Mouse (Mus musculus) cortical plate, adult 2 months (tissue): ENCODE data around the gene Bmp2k. TPM values are rescaled to one million over a fixed set of nuclear protein-coding genes. Genes with fewer than 3 reads are reported as not detected.
"Not testable (repeated sequence)": the region's sequence is repeated elsewhere in the genome, so short reads cannot be mapped to it uniquely, and the experiment has no call there.

ENCODE experiments used
- H3K27ac ChIP-seq: fragments of 200-500 bp; 2 replicates; pipeline ENCODE4 v1.5.1; 2012; ENCODE audit warnings: low read length, control low read depth, inconsistent platforms; ENCODE audit not compliant: insufficient read depth
- H3K4me1 ChIP-seq: fragments of 200-500 bp; 2 replicates; pipeline ENCODE4 v1.6.1; 2011; ENCODE audit warnings: low read length; ENCODE audit not compliant: control insufficient read depth, insufficient read depth
- H3K4me3 ChIP-seq: fragments of 200-500 bp; 2 replicates; pipeline ENCODE4 v1.5.1; 2011; ENCODE audit warnings: mild to moderate bottlenecking, low read length, control low read depth; ENCODE audit not compliant: insufficient read depth
- CTCF ChIP-seq: fragments of 200-500 bp; IDR thresholded peaks from 2 replicates; pipeline ENCODE4 v1.5.1; 2011; ENCODE audit warnings: mild to moderate bottlenecking, control low read depth, low read length; ENCODE audit not compliant: insufficient read depth; ENCODE audit errors: extremely low read depth
- POLR2A ChIP-seq: fragments of 200-500 bp; IDR thresholded peaks from 2 replicates; pipeline ENCODE4 v1.6.1; 2011; ENCODE audit warnings: mild to moderate bottlenecking, low read length, control low read depth; ENCODE audit not compliant: insufficient read depth; ENCODE audit errors: extremely low read depth
- polyA plus RNA-seq: library from polyadenylated mRNA; depleted of rRNA; stranded (reverse); fragments of >200 nt; gene quantifications from 2 replicates; pipeline ENCODE4 v1.2.3, GENCODE M21; 2012

Bmp2k gene
- polyA plus RNA-seq, 1 experiment: 10.5 TPM

DNA sequence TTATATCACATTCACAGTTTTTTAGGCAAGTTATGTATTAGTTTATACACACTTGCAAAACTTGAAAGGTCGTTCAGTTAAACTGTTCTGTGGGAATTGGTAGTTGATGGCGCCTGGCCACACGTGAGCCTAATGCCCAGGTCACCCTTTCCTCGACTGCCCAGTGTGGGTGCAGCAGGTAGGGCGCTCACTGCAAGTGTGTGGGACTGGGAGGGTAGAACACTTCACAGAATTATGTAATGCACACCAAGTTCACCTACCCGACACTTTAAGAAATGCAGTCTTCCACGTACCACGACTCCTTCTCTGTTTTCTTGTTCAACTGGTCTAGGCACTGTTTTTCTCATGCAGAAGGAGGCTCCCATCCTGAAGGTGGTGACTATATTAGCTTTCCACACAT is 30.5 kb downstream of the Bmp2k start:
- TF ChIP-seq CTCF (no peak), POLR2A (no peak)
- no peaks in the 10 kb centered on the region for H3K4me1 ChIP-seq
- H3K4me3 ChIP-seq: no peak overlapping the region
- no peak overlapping the region for H3K27ac ChIP-seq

DNA sequence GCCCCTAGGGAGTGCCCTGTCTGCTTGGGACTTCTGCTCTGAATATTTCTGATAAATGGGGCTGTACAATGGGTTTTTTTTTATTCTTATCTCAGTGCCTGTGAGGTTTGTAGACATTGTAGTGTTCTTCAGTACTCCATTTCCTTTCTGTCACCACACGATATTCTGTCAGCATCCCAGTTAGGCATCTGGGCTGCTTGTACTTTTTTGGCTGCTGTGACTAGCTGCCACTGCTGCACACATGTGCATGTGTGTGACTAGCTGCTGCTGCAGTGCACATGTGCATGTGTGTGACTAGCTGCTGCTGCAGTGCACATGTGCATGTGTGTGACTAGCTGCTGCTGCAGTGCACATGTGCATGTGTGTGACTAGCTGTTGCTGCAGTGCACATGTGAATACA is 31.4 kb downstream of the Bmp2k start:
- H3K4me1 ChIP-seq, H3K4me3 ChIP-seq, H3K27ac ChIP-seq: not testable (repeated sequence)

DNA sequence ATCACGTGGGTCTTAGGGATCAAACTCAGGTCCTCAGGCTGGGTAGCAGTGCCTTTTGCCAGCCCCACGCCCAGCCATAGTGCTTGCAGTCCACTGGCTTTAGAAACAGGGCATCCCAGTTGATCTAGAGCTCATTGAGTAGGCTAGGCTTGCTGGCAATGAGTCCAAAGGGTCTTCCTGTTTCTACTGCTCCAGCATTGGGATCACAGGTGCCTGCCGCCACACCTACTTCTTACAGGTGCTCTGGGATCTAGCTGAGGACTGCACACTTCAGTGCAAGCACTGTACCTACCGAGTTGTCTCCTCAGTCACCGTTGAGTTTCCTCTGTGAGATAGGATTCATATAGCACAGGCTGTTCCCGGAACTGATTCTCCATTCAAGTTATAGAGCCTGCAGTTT is 34.3 kb downstream of the Bmp2k start:
- H3K4me1 ChIP-seq: no peaks in the 10 kb centered on the region
- no peak overlapping the region for H3K27ac ChIP-seq
- no peak overlapping the region for H3K4me3 ChIP-seq
- no peak for TF ChIP-seq POLR2A
- no peak for TF ChIP-seq CTCF

DNA sequence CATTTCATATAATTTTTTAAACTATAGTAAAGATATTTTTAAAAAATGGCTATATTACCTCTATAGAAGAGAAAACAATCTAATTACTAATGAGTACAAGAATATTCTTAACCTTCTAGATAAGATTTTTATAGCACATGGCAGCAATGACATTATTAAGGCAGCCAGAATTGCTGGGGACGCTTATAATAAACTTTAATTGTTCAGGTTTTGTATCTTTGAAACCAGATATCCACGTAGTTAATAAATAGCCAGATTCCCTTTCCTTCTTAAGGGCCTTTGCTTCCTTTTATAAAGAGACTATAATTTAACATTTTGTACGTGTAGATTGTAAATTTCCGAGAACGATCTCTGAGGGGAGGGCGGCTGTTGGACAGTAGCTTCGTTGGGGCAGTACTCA is 47.8 kb downstream of the Bmp2k start:
- TF ChIP-seq CTCF (no peak), POLR2A (no peak)
- Histone ChIP-seq H3K27ac (no peak overlapping the region), H3K4me1 (no peaks in the 10 kb centered on the region), H3K4me3 (no peak overlapping the region)

- no peak overlapping the region for H3K27ac ChIP-seq
- TF ChIP-seq CTCF (no peak), POLR2A (no peak)
- H3K4me3 ChIP-seq: no peak overlapping the region
- no peaks in the 10 kb centered on the region for H3K4me1 ChIP-seq
Observed at GRCm38 (mm10) chr5:97046680-97047079, 49.2 kb downstream of the Bmp2k start.

DNA sequence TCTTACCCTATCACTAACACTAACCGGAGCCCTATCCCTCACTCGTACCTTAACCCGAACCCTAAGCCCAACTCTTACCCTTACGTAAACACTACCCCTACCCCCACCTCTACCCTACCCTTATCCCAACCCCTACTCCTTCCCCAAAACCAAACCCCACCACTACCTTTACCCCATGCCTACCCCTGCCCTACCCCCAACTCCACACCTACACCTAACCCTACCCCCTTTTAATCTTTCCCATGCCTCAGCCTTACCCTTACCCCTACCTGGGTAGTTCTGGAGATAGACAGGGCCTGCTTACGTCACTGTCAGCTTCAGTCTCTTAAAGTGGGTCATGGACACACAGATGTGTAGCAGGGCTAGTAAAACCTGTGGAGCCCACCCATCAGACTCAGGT is 51.4 kb downstream of the Bmp2k start:
- H3K4me3 ChIP-seq: no peak overlapping the region
- H3K4me1 ChIP-seq: no peaks in the 10 kb centered on the region
- TF ChIP-seq POLR2A: no peak
- TF ChIP-seq CTCF: no peak

GRCm38 (mm10) chr5:97054166-97054565 is 56.7 kb downstream of the Bmp2k start:
- TF ChIP-seq POLR2A (no peak), CTCF (no peak)

More for the DNA sequence above, 51.4 kb downstream of the Bmp2k start:
- H3K27ac ChIP-seq: no peak overlapping the region

GRCm38 (mm10) chr5:97054801-97055200 is 57.3 kb downstream of the Bmp2k start:
- Histone ChIP-seq H3K4me3 (no peak overlapping the region), H3K27ac (no peak overlapping the region), H3K4me1 (no peaks in the 10 kb centered on the region)
- TF ChIP-seq POLR2A: no peak
- TF ChIP-seq CTCF: no peak

More at GRCm38 (mm10) chr5:97054166-97054565, 56.7 kb downstream of the Bmp2k start:
- Histone ChIP-seq H3K4me1 (no peaks in the 10 kb centered on the region), H3K4me3 (no peak overlapping the region), H3K27ac (no peak overlapping the region)

DNA sequence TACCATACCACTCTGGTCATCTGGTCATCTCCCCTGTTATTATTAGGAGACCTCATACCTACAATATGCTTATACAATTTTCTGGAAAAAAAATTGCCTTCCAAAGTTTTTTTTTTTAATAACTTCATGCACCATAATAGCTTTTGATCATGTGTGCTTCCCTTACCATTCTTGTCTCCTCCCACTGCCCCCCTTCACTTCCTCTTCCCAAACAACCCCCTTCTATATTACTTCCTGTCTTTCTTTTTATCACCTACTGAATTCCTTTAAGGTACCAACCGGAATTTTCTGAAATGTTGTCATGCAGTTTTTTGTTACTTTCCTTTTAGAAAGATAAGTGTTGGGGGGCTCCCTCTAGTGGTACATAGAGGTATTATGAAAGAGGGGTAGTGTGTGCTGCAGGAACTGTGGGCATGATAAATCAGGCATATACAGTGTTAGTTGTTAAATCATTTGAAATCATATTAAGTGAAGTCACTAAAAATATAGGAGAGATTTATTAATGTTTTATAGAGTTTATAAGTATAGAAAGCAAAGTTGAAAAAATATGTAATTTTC is 58.1 kb downstream of the Bmp2k start:
- TF ChIP-seq POLR2A (no peak), CTCF (no peak)
- no peak overlapping the region for H3K4me3 ChIP-seq
- H3K4me1 ChIP-seq: no peaks in the 10 kb centered on the region
- H3K27ac ChIP-seq: no peak overlapping the region

DNA sequence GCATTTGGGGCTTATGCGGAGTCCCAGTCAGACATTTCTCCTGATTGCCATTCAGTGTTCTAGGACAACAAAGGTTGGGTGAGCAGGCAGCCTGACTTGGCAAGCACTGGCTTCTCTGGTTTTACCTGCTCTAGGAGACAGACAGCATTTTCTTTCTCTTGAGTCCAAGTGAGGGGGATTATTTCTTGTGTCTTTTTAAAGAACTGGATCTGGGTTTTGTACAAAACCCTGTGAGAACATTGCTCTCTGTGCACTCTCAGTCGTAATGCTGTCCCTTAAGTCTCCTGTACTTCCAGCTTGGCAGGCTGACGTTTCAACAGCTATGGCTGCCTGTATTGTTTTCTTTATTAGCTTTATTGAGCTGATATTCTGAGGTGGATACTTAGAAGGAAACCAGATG is 58.9 kb downstream of the Bmp2k start:
- Histone ChIP-seq H3K4me3 (no peak overlapping the region), H3K27ac (no peak overlapping the region), H3K4me1 (no peaks in the 10 kb centered on the region)
- TF ChIP-seq CTCF (no peak), POLR2A (no peak)

DNA sequence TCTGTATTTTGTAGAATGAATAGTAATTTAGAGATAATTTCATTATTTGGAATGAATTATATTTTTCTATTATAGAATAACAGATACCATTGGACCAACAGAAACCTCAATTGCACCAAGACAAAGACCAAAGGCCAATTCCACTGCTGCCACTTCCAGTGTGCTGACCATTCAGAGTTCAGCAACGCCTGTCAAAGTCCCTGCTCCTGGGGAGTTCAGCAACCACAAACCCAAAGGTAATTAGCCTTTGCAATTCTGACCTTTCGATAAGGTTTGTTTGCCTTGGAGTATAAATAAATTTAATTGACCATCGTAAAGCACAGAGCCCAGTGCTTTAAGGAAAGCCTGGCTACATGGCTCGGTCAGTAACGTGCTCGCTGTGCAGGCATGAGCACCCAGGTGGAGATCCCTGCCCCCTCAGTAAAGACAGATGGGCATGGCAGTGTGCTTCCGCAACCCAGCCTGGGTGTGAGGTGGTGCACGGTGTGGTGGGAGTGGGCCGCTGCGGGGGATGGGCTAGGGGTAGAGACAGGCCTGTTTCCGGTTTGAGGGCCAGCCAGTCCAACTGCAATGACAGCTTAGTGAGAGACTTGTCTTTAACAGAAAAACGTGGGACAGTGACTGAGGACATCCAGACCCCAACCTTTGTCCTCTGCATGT is 59.4 kb downstream of the Bmp2k start:
- TF ChIP-seq POLR2A: no peak
- no peak for TF ChIP-seq CTCF
- H3K4me3 ChIP-seq: no peak overlapping the region
- H3K4me1 ChIP-seq: no peaks in the 10 kb centered on the region
- H3K27ac ChIP-seq: no peak overlapping the region
